Mouse (Mus musculus) CH12.LX (cell line): Measurements from ENCODE around the gene Hscb. TPM values are rescaled to one million over a fixed set of nuclear protein-coding genes. Genes with fewer than 3 reads are reported as not detected.

ENCODE experiments used
- DNase-seq: peaks from one replicate; pipeline ENCODE4 v3.0.0-alpha.2; 2013; ENCODE audit errors: extremely low read depth
- H3K27ac ChIP-seq: 2 replicates; pipeline ENCODE4 v1.5.1; 2012; ENCODE audit warnings: low read depth, mild to moderate bottlenecking, control low read depth, moderate library complexity; ENCODE audit not compliant: insufficient read depth
- H3K27me3 ChIP-seq: replicated peaks from 2 replicates; pipeline ENCODE3; 2012; ENCODE audit warnings: inconsistent platforms
- H3K36me3 ChIP-seq, 2 experiments: replicated peaks in 1 of 2; 2 replicates each; pipeline versions ENCODE3 to v1.6.1; 2012; ENCODE audit warnings: inconsistent platforms in 1 of 2, low read length in 1 of 2, mild to moderate bottlenecking in 1 of 2, mixed read lengths in 1 of 2, moderate library complexity in 1 of 2; ENCODE audit not compliant: control insufficient read depth in 1 of 2, insufficient read depth in 1 of 2
- H3K4me1 ChIP-seq, 2 experiments: 2 replicates each; pipeline ENCODE4 v1.6.1; 2012; ENCODE audit warnings: inconsistent platforms in 1 of 2, moderate library complexity in 1 of 2; ENCODE audit not compliant: insufficient read depth in 2 of 2, control insufficient read depth in 1 of 2
- H3K4me2 ChIP-seq: 2 replicates; pipeline ENCODE4 v1.6.1; 2012; ENCODE audit warnings: low read depth, mild to moderate bottlenecking, control low read depth; ENCODE audit not compliant: poor library complexity, insufficient read depth, severe bottlenecking
- H3K4me3 ChIP-seq, 3 experiments: fragments of 150-350 bp in 1 of 3; sonication (generic) in 1 of 3; replicated peaks in 1 of 3; 2 replicates each; pipeline versions ENCODE3 to v1.5.1; 2011 to 2012; ENCODE audit warnings: low read depth in 2 of 3, low read length in 2 of 3, mild to moderate bottlenecking in 2 of 3, moderate library complexity in 2 of 3, control low read depth in 1 of 3, improper control_type of control experiment in 1 of 3, inconsistent platforms in 1 of 3, mixed read lengths in 1 of 3; ENCODE audit not compliant: poor library complexity in 1 of 3
- H3K79me2 ChIP-seq: replicated peaks from 2 replicates; pipeline ENCODE4 v1.6.1; 2012; ENCODE audit warnings: mild to moderate bottlenecking, moderate library complexity; ENCODE audit not compliant: control insufficient read depth, poor library complexity, insufficient read depth, severe bottlenecking; ENCODE audit errors: extremely low read depth
- H3K9ac ChIP-seq: 2 replicates; pipeline ENCODE4 v1.6.1; 2012; ENCODE audit warnings: low read depth, mild to moderate bottlenecking, control low read depth, moderate library complexity; ENCODE audit not compliant: insufficient read depth
- H3K9me3 ChIP-seq: replicated peaks from 2 replicates; pipeline ENCODE3; 2012; ENCODE audit warnings: low read length, inconsistent platforms, mixed read lengths
- BHLHE40 ChIP-seq: IDR thresholded peaks from 2 replicates; pipeline ENCODE4 v1.6.1; 2011; ENCODE audit warnings: mild to moderate bottlenecking, low read depth, low read length, improper control_type of control experiment
- CHD1 ChIP-seq: IDR thresholded peaks from 2 replicates; pipeline ENCODE4 v1.6.1; 2012; ENCODE audit warnings: low read depth, low read length, improper control_type of control experiment, inconsistent platforms
- CHD2 ChIP-seq: IDR thresholded peaks from 2 replicates; pipeline ENCODE4 v1.6.1; 2011; ENCODE audit warnings: low read length, improper control_type of control experiment
- ELF1 ChIP-seq: IDR thresholded peaks from 2 replicates; pipeline ENCODE4 v1.6.1; 2014; ENCODE audit warnings: low read depth, mild to moderate bottlenecking, inconsistent platforms, low read length, improper control_type of control experiment
- EP300 ChIP-seq: IDR thresholded peaks from 2 replicates; pipeline ENCODE4 v1.6.1; 2011; ENCODE audit warnings: low read length, improper control_type of control experiment
- ETS1 ChIP-seq: conservative IDR thresholded peaks from 2 replicates; pipeline ENCODE4 v1.6.1; 2012; ENCODE audit warnings: low read depth, mild to moderate bottlenecking, inconsistent platforms, low read length, improper control_type of control experiment, moderate library complexity
- GABPA ChIP-seq: IDR thresholded peaks from 2 replicates; pipeline ENCODE4 v1.6.1; 2012; ENCODE audit warnings: low read depth, low read length, improper control_type of control experiment, inconsistent platforms; ENCODE audit not compliant: insufficient replicate concordance
- HCFC1 ChIP-seq: IDR thresholded peaks from 2 replicates; pipeline ENCODE4 v1.6.1; 2012; ENCODE audit warnings: low read depth, mild to moderate bottlenecking, inconsistent platforms, low read length, improper control_type of control experiment
- IRF4 ChIP-seq: IDR thresholded peaks from 2 replicates; pipeline ENCODE4 v1.6.1; 2014; ENCODE audit warnings: low read depth, mild to moderate bottlenecking, inconsistent platforms, low read length, improper control_type of control experiment
- KAT2A ChIP-seq: IDR thresholded peaks from 2 replicates; pipeline ENCODE4 v1.6.1; 2012; ENCODE audit warnings: low read length, improper control_type of control experiment, inconsistent platforms; ENCODE audit not compliant: insufficient replicate concordance
- MAX ChIP-seq: IDR thresholded peaks from 2 replicates; pipeline ENCODE4 v1.6.1; 2011; ENCODE audit warnings: low read length, improper control_type of control experiment
- MAZ ChIP-seq: IDR thresholded peaks from 2 replicates; pipeline ENCODE4 v1.6.1; 2012; ENCODE audit warnings: low read depth, mild to moderate bottlenecking, inconsistent platforms, low read length, improper control_type of control experiment, moderate library complexity
- MEF2A ChIP-seq: IDR thresholded peaks from 2 replicates; pipeline ENCODE4 v1.6.1; 2014; ENCODE audit warnings: low read depth, mild to moderate bottlenecking, inconsistent platforms, low read length, improper control_type of control experiment, borderline replicate concordance
- MXI1 ChIP-seq: IDR thresholded peaks from 2 replicates; pipeline ENCODE4 v1.6.1; 2011; ENCODE audit warnings: mild to moderate bottlenecking, low read depth, low read length, improper control_type of control experiment
- MYC ChIP-seq: IDR thresholded peaks from 2 replicates; pipeline ENCODE4 v1.6.1; 2011; ENCODE audit warnings: low read depth, mild to moderate bottlenecking, improper control_type of control experiment, low read length
- NELFE ChIP-seq: IDR thresholded peaks from 2 replicates; pipeline ENCODE4 v1.6.1; 2011; ENCODE audit warnings: low read depth, low read length, improper control_type of control experiment
- NRF1 ChIP-seq: IDR thresholded peaks from 2 replicates; pipeline ENCODE4 v1.6.1; 2014; ENCODE audit warnings: low read depth, mild to moderate bottlenecking, inconsistent platforms, low read length, improper control_type of control experiment, moderate library complexity
- PAX5 ChIP-seq: IDR thresholded peaks from 2 replicates; pipeline ENCODE4 v1.6.1; 2012; ENCODE audit warnings: low read length, inconsistent platforms, mixed read lengths
- POLR2A ChIP-seq: IDR thresholded peaks from 2 replicates; pipeline ENCODE4 v1.6.1; 2011; ENCODE audit warnings: low read depth, mild to moderate bottlenecking, improper control_type of control experiment, low read length
- POLR2AphosphoS2 ChIP-seq: IDR thresholded peaks from 2 replicates; pipeline ENCODE4 v1.6.1; 2011; ENCODE audit warnings: low read depth, low read length, improper control_type of control experiment
- SIN3A ChIP-seq: IDR thresholded peaks from 2 replicates; pipeline ENCODE4 v1.6.1; 2012; ENCODE audit warnings: low read length, improper control_type of control experiment, inconsistent platforms
- SMC3 ChIP-seq: IDR thresholded peaks from 2 replicates; pipeline ENCODE4 v1.6.1; 2011; ENCODE audit warnings: low read depth, low read length, improper control_type of control experiment
- TBP ChIP-seq: conservative IDR thresholded peaks from 2 replicates; pipeline ENCODE4 v1.6.1; 2011; ENCODE audit warnings: low read depth, low read length, improper control_type of control experiment
- TCF12 ChIP-seq: IDR thresholded peaks from 2 replicates; pipeline ENCODE4 v1.6.1; 2014; ENCODE audit warnings: low read depth, mild to moderate bottlenecking, inconsistent platforms, low read length, improper control_type of control experiment
- USF1 ChIP-seq: IDR thresholded peaks from 2 replicates; pipeline ENCODE4 v1.6.1; 2014; ENCODE audit warnings: low read depth, mild to moderate bottlenecking, inconsistent platforms, low read length, improper control_type of control experiment
- USF2 ChIP-seq: conservative IDR thresholded peaks from 2 replicates; pipeline ENCODE4 v1.6.1; 2011; ENCODE audit warnings: low read depth, low read length, improper control_type of control experiment
- ZKSCAN1 ChIP-seq: IDR thresholded peaks from 2 replicates; pipeline ENCODE4 v1.6.1; 2012; ENCODE audit warnings: low read depth, inconsistent platforms, low read length, improper control_type of control experiment, borderline replicate concordance
- ZMIZ1 ChIP-seq: IDR thresholded peaks from 2 replicates; pipeline ENCODE4 v1.6.1; 2012; ENCODE audit warnings: low read depth, mild to moderate bottlenecking, inconsistent platforms, low read length, improper control_type of control experiment
- ZNF384 ChIP-seq: IDR thresholded peaks from 2 replicates; pipeline ENCODE4 v1.6.1; 2012; ENCODE audit warnings: low read depth, low read length, improper control_type of control experiment, inconsistent platforms
- dilution Hi-C: fragments of 300-500 bp; cut with MboI; formaldehyde crosslinking; loops from 2 replicates; pipeline ENCODE4 v1.14.3; 2020; ENCODE audit warnings: low sequenced_read_pairs; ENCODE audit not compliant: extremely low pct_unique_long_range_greater_than_20kb, extremely low pct_ligation_motif_present
- in situ Hi-C: fragments of 300-500 bp; cut with MboI; formaldehyde crosslinking; loops from 3 replicates; pipeline ENCODE4 v1.14.3; 2019; ENCODE audit warnings: low sequenced_read_pairs, low pct_ligation_motif_present, low pct_unique_long_range_greater_than_20kb, mixed read lengths
- polyA plus RNA-seq: library from polyadenylated mRNA; unstranded; fragments of >175 nt; gene quantifications from 2 replicates; pipeline ENCODE4 v1.2.1, GENCODE M21; 2012; ENCODE audit warnings: low read depth; ENCODE audit not compliant: insufficient read length
- total RNA-seq, 2 experiments: library from RNA; depleted of rRNA; stranded (reverse); fragments of 300-350 nt in 1 of 2; fragments of >200 nt in 1 of 2; gene quantifications; 2 replicates each; pipeline ENCODE4 v1.2.3; 2012 to 2014

Hscb gene
- total and polyA plus RNA-seq, 3 experiments = 28.2 to 64.0 (median 59.5) TPM

GRCm38 (mm10) chr5:110780761-110781528 lies 58.6 kb downstream of the Hscb start:
- DNase-seq = no peak
- no peaks in the 10 kb centered on the region for H3K27me3 ChIP-seq
- in situ Hi-C loops (no loop called here), dilution Hi-C loops (no loop called here)
- H3K9ac ChIP-seq = peak overlapping the region; percentile 83; the same call in 1 of the 2 replicates
- H3K4me1 ChIP-seq = peaks cover 2 to 26% of the 10 kb centered on the region in 2 experiments; a peak in 2 of 4 replicates
- H3K79me2 ChIP-seq = peaks cover 31% of the 10 kb centered on the region
- peaks cover 25 to 40% of the 10 kb centered on the region in 2 experiments for H3K36me3 ChIP-seq
- TF ChIP-seq ETS1 (no peak), NELFE (peak; percentile 20; the same call in 1 of the 2 replicates)
- TF ChIP-seq, all 38 proteins: peak for 1
- Histone ChIP-seq H3K4me3 (peak overlapping the region; percentile 70 to 89 (median 81)), H3K9me3 (no peaks in the 10 kb centered on the region), H3K27ac (no peak overlapping the region), H3K4me2 (peak overlapping the region; percentile 48)

- H3K36me3 ChIP-seq = peaks cover 29 to 41% of the 10 kb centered on the region in 2 experiments
- TF ChIP-seq TCF12 (peak; percentile 81), MAX (peak; percentile 99), SMC3 (no peak), ZKSCAN1 (no peak), TBP (0 out of 2 replicates have a peak, but pooled peaks have one; percentile 48), CHD2 (no peak), GABPA (no peak), PAX5 (no peak), USF1 (peak; percentile 85), MEF2A (peak; percentile 80), MYC (peak; percentile 98), ELF1 (peak; percentile 98), EP300 (no peak), MAZ (peak; percentile 80; the same call in 1 of the 2 replicates), ETS1 (no peak; the same call in 1 of the 2 replicates), BHLHE40 (peak; percentile 81), POLR2A (peak; percentile 75), CHD1 (no peak), SIN3A (peak; percentile 97), NELFE (peak; percentile 83), ZMIZ1 (peak; percentile 69), HCFC1 (peak; percentile 86), MXI1 (peak; percentile 99), POLR2AphosphoS2 (peak; percentile 28; the same call in 1 of the 2 replicates), ZNF384 (no peak), USF2 (peak; percentile 53; the same call in 1 of the 2 replicates), NRF1 (peak; percentile 32; the same call in 1 of the 2 replicates), IRF4 (peak; percentile 64; the same call in 1 of the 2 replicates), KAT2A (peak; percentile 81; the same call in 1 of the 2 replicates)
- peak; percentile 82 for DNase-seq
- dilution Hi-C loops = no loop called here
- no peaks in the 10 kb centered on the region for H3K27me3 ChIP-seq
- in situ Hi-C loops = no loop called here
- H3K27ac ChIP-seq = peak within 1 kb of the TSS; percentile 23
- H3K4me2 ChIP-seq = peak within 1 kb of the TSS; percentile 91
- peaks cover 35% of the 10 kb centered on the region for H3K79me2 ChIP-seq
- H3K4me3 ChIP-seq = peak within 1 kb of the TSS; percentile 70 to 89 (median 81)
- peaks cover 2 to 26% of the 10 kb centered on the region in 2 experiments; a peak in 2 of 4 replicates for H3K4me1 ChIP-seq
- H3K9ac ChIP-seq = peak within 1 kb of the TSS; percentile 83
- H3K9me3 ChIP-seq = no peaks in the 10 kb centered on the region
These were observed 59.4 kb downstream of the Hscb start, which contains the start of gene Pus1 for GRCm38 (mm10) chr5:110779998-110780760. Gene Pus1 (minus strand): TSS chr5:110780659.
